Mouse (Mus musculus) hindbrain, postnatal 0 days (tissue): ENCODE measurements around the gene Sirpa. TPM values are rescaled to one million over a fixed set of nuclear protein-coding genes. Genes with fewer than 3 reads are reported as not detected.
A peak's percentile ranks its signal among the peaks of the same experiment; 100 is the strongest.

Experiments
- ATAC-seq: fragments of 200-750 bp; cut with Nextera tagmentation; 2 replicates; pipeline ENCODE4 v1.8.0; 2017; ENCODE audit warnings: mild to moderate bottlenecking, moderate TSS enrichment, moderate library complexity
- DNase-seq: peaks from one replicate; pipeline ENCODE4 v3.0.0-alpha.2; 2015; ENCODE audit warnings: low spot score
- H3K27ac ChIP-seq: fragments of 300-500 bp; sonication (generic); 2 replicates; pipeline ENCODE4 v1.5.1; 2014; ENCODE audit warnings: mild to moderate bottlenecking
- H3K27me3 ChIP-seq: fragments of 300-500 bp; sonication (generic); 2 replicates; pipeline ENCODE4 v1.6.1; 2014; ENCODE audit warnings: low read length, mixed read lengths; ENCODE audit not compliant: insufficient read depth
- H3K36me3 ChIP-seq: fragments of 300-500 bp; sonication (generic); 2 replicates; pipeline ENCODE4 v1.6.1; 2014; ENCODE audit warnings: low read length, mixed read lengths; ENCODE audit not compliant: insufficient read depth
- H3K4me1 ChIP-seq: fragments of 300-500 bp; sonication (generic); 2 replicates; pipeline ENCODE4 v1.6.1; 2014; ENCODE audit warnings: antibody characterized with exemption, low read length, mixed read lengths; ENCODE audit not compliant: insufficient read depth
- H3K4me2 ChIP-seq: fragments of 300-500 bp; sonication (generic); 2 replicates; pipeline ENCODE4 v1.6.1; 2014; ENCODE audit warnings: low read depth, mild to moderate bottlenecking, low read length, moderate library complexity, mixed read lengths
- H3K4me3 ChIP-seq: fragments of 300-500 bp; sonication (generic); 2 replicates; pipeline ENCODE4 v1.5.1; 2014; ENCODE audit warnings: low read length
- H3K9ac ChIP-seq: fragments of 300-500 bp; sonication (generic); replicated peaks from 2 replicates; pipeline ENCODE4 v1.6.1; 2014; ENCODE audit warnings: mild to moderate bottlenecking, low read length, moderate library complexity, mixed read lengths
- H3K9me3 ChIP-seq: fragments of 300-500 bp; sonication (generic); 2 replicates; pipeline ENCODE4 v1.6.1; 2016; ENCODE audit warnings: low read length, mixed read lengths
- CTCF ChIP-seq: IDR thresholded peaks from 2 replicates; pipeline ENCODE4 v1.5.1; 2016; ENCODE audit warnings: antibody characterized with exemption, control low read depth, low read depth
- WGBS: fragments of 180-500 bp; shearing (Covaris S2); extraction: QIAGEN DNeasy Blood & Tissue Kit; methylation state at CpG from one replicate; pipeline ENCODE4 v1.1.7; 2014; 5-methylcytosine and 5-hydroxymethylcytosine counted together
- polyA plus RNA-seq: library from polyadenylated mRNA; unstranded; fragments of >200 nt; fragmentation: Nextera tagmentation; extraction: Ambion mirVana; gene quantifications from 2 replicates; pipeline ENCODE4 v1.2.1, GENCODE M21; 2015
- total RNA-seq: library from RNA; depleted of rRNA; stranded (reverse); fragments of >200 nt; gene quantifications from 2 replicates; pipeline ENCODE4 v1.2.3, GENCODE M21; 2014

The Sirpa gene
- total and polyA plus RNA-seq, 2 experiments from 2014 or later = 35.8 to 87.7 TPM

GRCm38 (mm10) chr2:129633982-129634381, 41.3 kb downstream of the Sirpa start:
- DNase-seq = no peak
- H3K27me3 ChIP-seq = no peaks in the 10 kb centered on the region
- no peak for ATAC-seq
- no peak overlapping the region for H3K4me3 ChIP-seq
- H3K9ac ChIP-seq = no peak overlapping the region
- no peak overlapping the region for H3K27ac ChIP-seq
- H3K4me2 ChIP-seq = no peak overlapping the region
- no peaks in the 10 kb centered on the region for H3K9me3 ChIP-seq
- no peaks in the 10 kb centered on the region for H3K4me1 ChIP-seq
- peaks cover 8% of the 10 kb centered on the region; the same call in 1 of the 2 replicates for H3K36me3 ChIP-seq
- WGBS = 77% methylated on average over 3 of the region's 3 CpGs
- TF ChIP-seq CTCF = no peak

- ATAC-seq = no peak
- peak; percentile 33 for DNase-seq
- Histone ChIP-seq H3K4me2 (no peak overlapping the region), H3K27me3 (no peaks in the 10 kb centered on the region), H3K9ac (no peak overlapping the region), H3K4me3 (no peak overlapping the region), H3K4me1 (no peaks in the 10 kb centered on the region), H3K36me3 (no peaks in the 10 kb centered on the region), H3K27ac (no peak overlapping the region), H3K9me3 (no peaks in the 10 kb centered on the region)
- 50% methylated on average over 4 of the region's 4 CpGs for WGBS
- TF ChIP-seq CTCF = no peak
These were observed 60.0 kb downstream of the Sirpa start for GRCm38 (mm10) chr2:129652616-129653015.

- no peak for ATAC-seq
- TF ChIP-seq CTCF = no peak
These were observed 61.0 kb downstream of the Sirpa start for GRCm38 (mm10) chr2:129653632-129654031.

GRCm38 (mm10) chr2:129654233-129654950, 61.8 kb downstream of the Sirpa start:
- no peaks in the 10 kb centered on the region for H3K36me3 ChIP-seq
- H3K27me3 ChIP-seq = no peaks in the 10 kb centered on the region
- no peaks in the 10 kb centered on the region for H3K4me1 ChIP-seq
- H3K27ac ChIP-seq = no peak overlapping the region
- no peak overlapping the region for H3K9ac ChIP-seq
- TF ChIP-seq CTCF = no peak
- DNase-seq (no peak), ATAC-seq (no peak)
- H3K9me3 ChIP-seq = no peaks in the 10 kb centered on the region
- H3K4me2 ChIP-seq = no peak overlapping the region
- 70% methylated on average over 4 of the region's 4 CpGs for WGBS
- H3K4me3 ChIP-seq = no peak overlapping the region

More at GRCm38 (mm10) chr2:129653632-129654031, 61.0 kb downstream of the Sirpa start:
- H3K4me1 ChIP-seq = no peaks in the 10 kb centered on the region
- no peak overlapping the region for H3K27ac ChIP-seq
- no peaks in the 10 kb centered on the region for H3K36me3 ChIP-seq
- H3K4me3 ChIP-seq = no peak overlapping the region
- H3K9ac ChIP-seq = no peak overlapping the region
- WGBS = 88% methylated on average over 2 of the region's 2 CpGs
- no peaks in the 10 kb centered on the region for H3K9me3 ChIP-seq
- no peaks in the 10 kb centered on the region for H3K27me3 ChIP-seq
- no peak overlapping the region for H3K4me2 ChIP-seq
- no peak for DNase-seq

GRCm38 (mm10) chr2:129655033-129655432, 62.4 kb downstream of the Sirpa start:
- Histone ChIP-seq H3K9ac (no peak overlapping the region), H3K9me3 (no peaks in the 10 kb centered on the region), H3K27me3 (no peaks in the 10 kb centered on the region), H3K27ac (no peak overlapping the region), H3K4me2 (no peak overlapping the region), H3K4me3 (no peak overlapping the region), H3K4me1 (no peaks in the 10 kb centered on the region), H3K36me3 (no peaks in the 10 kb centered on the region)
- no peak for TF ChIP-seq CTCF
- DNase-seq (no peak), ATAC-seq (no peak)
- 90% methylated on average over 4 of the region's 4 CpGs for WGBS

GRCm38 (mm10) chr2:129658796-129659195, 66.2 kb downstream of the Sirpa start:
- Histone ChIP-seq H3K9me3 (no peaks in the 10 kb centered on the region), H3K36me3 (no peaks in the 10 kb centered on the region), H3K4me3 (no peak overlapping the region), H3K9ac (no peak overlapping the region), H3K4me1 (no peaks in the 10 kb centered on the region), H3K27ac (no peak overlapping the region), H3K27me3 (no peaks in the 10 kb centered on the region), H3K4me2 (no peak overlapping the region)
- 86% methylated on average over 4 of the region's 4 CpGs for WGBS
- no peak for DNase-seq
- no peak for TF ChIP-seq CTCF
- ATAC-seq = no peak

- Histone ChIP-seq H3K9ac (no peak overlapping the region), H3K36me3 (no peaks in the 10 kb centered on the region), H3K9me3 (no peaks in the 10 kb centered on the region), H3K4me2 (no peak overlapping the region), H3K27me3 (no peaks in the 10 kb centered on the region), H3K4me1 (no peaks in the 10 kb centered on the region), H3K27ac (no peak overlapping the region), H3K4me3 (no peak overlapping the region)
- ATAC-seq (no peak), DNase-seq (peak; percentile 13)
- TF ChIP-seq CTCF = peak; percentile 29; the same call in 1 of the 2 replicates
- 71% methylated on average over 6 of the region's 6 CpGs for WGBS
These were observed 67.4 kb downstream of the Sirpa start for GRCm38 (mm10) chr2:129660020-129660419.
